Mouse (Mus musculus): ENCODE measurements at regions not wholly inside any gene's neighbourhood (a gene's known extent, or its start where the extent isn't known, plus 50 kb on each side); places are given as distances from the start of the nearest gene placed in this dataset.

- TF ChIP-seq POLR2A (IDR thresholded peaks at IDR 0.05; ENCODE audit: low read depth, low read length) = no peak
- no peak for TF ChIP-seq CTCF (IDR thresholded peaks at IDR 0.05; ENCODE audit: extremely low read depth, insufficient read length, insufficient replicate concordance, low read depth, low read length)
Observed at GRCm38 (mm10) chr2:79087600-79088205, 167.5 kb upstream of the Itga4 start.

Data from small intestine, adult 2 months (tissue).